Mouse (Mus musculus): ENCODE results near the gene Nlgn3. TPM values are rescaled to one million over a fixed set of nuclear protein-coding genes. Genes with fewer than 3 reads are reported as not detected.

The Nlgn3 gene
- total RNA-seq, 2 experiments from 2014 or later, result 212 to 221 TPM

DNA sequence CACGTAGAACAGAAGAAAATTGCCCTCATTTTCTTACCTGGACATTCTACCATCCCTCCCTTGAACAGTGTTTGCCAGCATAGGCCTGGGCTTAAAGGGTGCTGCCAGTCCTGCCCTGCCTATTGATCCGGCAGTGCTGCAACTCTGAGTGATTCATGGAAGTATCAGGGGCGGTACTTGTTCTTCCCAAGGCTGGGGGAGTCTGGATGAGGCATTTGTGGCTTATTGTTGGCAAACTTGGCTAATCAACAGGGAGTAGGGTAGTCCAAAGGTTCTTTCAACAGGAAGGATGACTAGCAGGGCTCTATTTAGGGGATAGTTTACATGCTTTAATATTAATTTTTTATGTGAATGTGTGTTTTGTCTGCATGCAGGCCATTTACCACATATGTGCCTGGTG lies 71.6 kb downstream of the Nlgn3 start:
- no peak for DNase-seq (ENCODE audit: low spot score in 2 of 2)

DNA sequence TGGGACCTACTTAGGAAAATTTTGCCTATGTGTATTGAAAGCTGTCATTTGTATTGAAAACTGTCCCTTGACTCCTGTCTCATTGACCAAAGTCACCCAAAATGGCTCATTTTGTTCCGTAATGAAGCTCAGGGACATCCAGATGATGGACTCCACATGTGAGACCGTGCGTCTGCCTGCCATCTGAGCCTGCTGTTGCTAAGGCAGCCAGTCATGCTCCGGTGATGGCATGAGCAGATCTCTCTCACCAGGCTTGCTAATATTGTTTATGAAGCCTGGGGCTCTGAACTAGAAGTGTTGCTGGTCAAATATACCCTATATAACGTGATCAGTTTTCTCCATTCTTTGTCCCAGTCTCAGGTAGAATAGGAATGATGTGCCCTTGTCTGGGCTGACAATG lies 74.0 kb downstream of the Nlgn3 start:
- no peak for DNase-seq (ENCODE audit: low spot score in 2 of 2)

Other genes starting within 250 kb of the Nlgn3 start
- not detected for gene Tex11, start 239.5 kb upstream of the Nlgn3 start, total RNA-seq (2021)
- gene Slc7a3, start 213.1 kb upstream of the Nlgn3 start, total RNA-seq (2021), result 1 to 10 TPM; 7.7 to 7.8 TPM
- gene Snx12, start 76.6 kb upstream of the Nlgn3 start, total RNA-seq (2021), result 10 to 100 TPM; 76.8 to 82.5 TPM
- 10 to 100 TPM; 16.7 to 17.2 TPM for gene Foxo4, start 44.6 kb upstream of the Nlgn3 start, total RNA-seq (2021)
- not detected for gene Gm614, start 35.2 kb upstream of the Nlgn3 start, total RNA-seq (2021)
- gene Il2rg, start 30.9 kb upstream of the Nlgn3 start, total RNA-seq (2021), result 1 to 10 TPM; 1.8 to 2.7 TPM
- gene Gm20489, start 30.1 kb upstream of the Nlgn3 start, total RNA-seq (2021), result not detected
- gene Med12, start 25.1 kb upstream of the Nlgn3 start, total RNA-seq (2021), result 10 to 100 TPM; 31.0 to 32.8 TPM
- 1 to 10 TPM; 4.6 to 5.5 TPM for gene Gjb1, start 77.2 kb downstream of the Nlgn3 start, total RNA-seq (2021)
- 100 to 1,000 TPM; 131 to 135 TPM for gene Zmym3, start 121.7 kb downstream of the Nlgn3 start, total RNA-seq (2021)
- gene Nono, start 130.2 kb downstream of the Nlgn3 start, total RNA-seq (2021), result 100 to 1,000 TPM; 142 to 155 TPM
- gene Itgb1bp2, start 149.9 kb downstream of the Nlgn3 start, total RNA-seq (2021), result 1 to 10 TPM in 1 of 2 experiments, under 1 TPM in 1; 0.74 to 1.5 TPM
- 10 to 100 TPM; 52.3 to 57.0 TPM for gene Taf1, start 233.6 kb downstream of the Nlgn3 start, total RNA-seq (2021)

Data from layer of hippocampus, postnatal 14 days (tissue).